Mouse (Mus musculus) limb, embryonic 14.5 days (tissue): ENCODE results near the gene Pros1. TPM values are rescaled to one million over a fixed set of nuclear protein-coding genes. Genes with fewer than 3 reads are reported as not detected.
A peak's percentile ranks its signal among the peaks of the same experiment; 100 is the strongest.

Experiments
- ATAC-seq: fragments of 200-750 bp; cut with Nextera tagmentation; 2 replicates; pipeline ENCODE4 v1.8.0; 2017; ENCODE audit warnings: low read depth, moderate number of reproducible peaks, moderate TSS enrichment; ENCODE audit not compliant: low FRiP score
- DNase-seq: peaks from one replicate; pipeline ENCODE4 v3.0.0-alpha.2; 2015; ENCODE audit warnings: low spot score
- H3K27ac ChIP-seq: fragments of 300-500 bp; sonication (generic); replicated peaks from 2 replicates; pipeline ENCODE4 v1.5.1; 2014; ENCODE audit warnings: low read depth, mild to moderate bottlenecking, low read length, moderate library complexity, mixed read lengths
- H3K27me3 ChIP-seq: fragments of 300-500 bp; sonication (generic); 2 replicates; pipeline ENCODE4 v1.6.1; 2014; ENCODE audit warnings: low read length, mixed read lengths; ENCODE audit not compliant: control insufficient read depth, insufficient read depth
- H3K36me3 ChIP-seq: fragments of 300-500 bp; sonication (generic); 2 replicates; pipeline ENCODE4 v1.6.1; 2014; ENCODE audit warnings: mild to moderate bottlenecking, low read length, moderate library complexity, mixed read lengths; ENCODE audit not compliant: control insufficient read depth, insufficient read depth
- H3K4me1 ChIP-seq: fragments of 300-500 bp; sonication (generic); 2 replicates; pipeline ENCODE4 v1.6.1; 2014; ENCODE audit warnings: antibody characterized with exemption, low read length, mixed read lengths; ENCODE audit not compliant: control insufficient read depth, insufficient read depth
- H3K4me2 ChIP-seq: fragments of 300-500 bp; sonication (generic); replicated peaks from 2 replicates; pipeline ENCODE4 v1.6.1; 2014; ENCODE audit warnings: low read depth, mild to moderate bottlenecking, low read length, moderate library complexity; ENCODE audit not compliant: severe bottlenecking
- H3K4me3 ChIP-seq: fragments of 300-500 bp; sonication (generic); replicated peaks from 2 replicates; pipeline ENCODE4 v1.5.1; 2014; ENCODE audit warnings: low read length
- H3K9ac ChIP-seq: fragments of 300-500 bp; sonication (generic); 2 replicates; pipeline ENCODE4 v1.6.1; 2014; ENCODE audit warnings: mild to moderate bottlenecking, low read depth, low read length, moderate library complexity; ENCODE audit not compliant: severe bottlenecking
- H3K9me3 ChIP-seq: fragments of 300-500 bp; sonication (generic); 2 replicates; pipeline ENCODE4 v1.6.1; 2016; ENCODE audit warnings: low read length; ENCODE audit not compliant: control insufficient read depth
- POLR2A ChIP-seq: fragments of 200-500 bp; IDR thresholded peaks from 2 replicates; pipeline ENCODE4 v1.8.0; 2012; ENCODE audit warnings: inconsistent platforms, mild to moderate bottlenecking, moderate library complexity, borderline replicate concordance; ENCODE audit not compliant: insufficient read depth, insufficient read length; ENCODE audit errors: extremely low read depth
- WGBS: fragments of 180-500 bp; shearing (Covaris S2); extraction: QIAGEN DNeasy Blood & Tissue Kit; methylation state at CpG from one replicate; pipeline ENCODE4 v1.1.7; 2014; 5-methylcytosine and 5-hydroxymethylcytosine counted together
- microRNA-seq: library from miRNA; unstranded; fragments of <30 nt; microRNA quantifications from one replicate; pipeline ENCODE4, GENCODE M21; 2016
- polyA plus RNA-seq, 2 experiments: library from polyadenylated mRNA; depleted of rRNA in 1 of 2; stranded (reverse) in 1 of 2; unstranded in 1 of 2; fragments of >200 nt; fragmentation: Nextera tagmentation in 1 of 2; extraction: Ambion mirVana in 1 of 2; gene quantifications; 2 replicates each; pipeline versions ENCODE4 v1.2.1 to v1.2.3; 2012 to 2014

The Pros1 gene
- polyA plus RNA-seq, 2 experiments, result 25.7 to 43.2 TPM

DNA sequence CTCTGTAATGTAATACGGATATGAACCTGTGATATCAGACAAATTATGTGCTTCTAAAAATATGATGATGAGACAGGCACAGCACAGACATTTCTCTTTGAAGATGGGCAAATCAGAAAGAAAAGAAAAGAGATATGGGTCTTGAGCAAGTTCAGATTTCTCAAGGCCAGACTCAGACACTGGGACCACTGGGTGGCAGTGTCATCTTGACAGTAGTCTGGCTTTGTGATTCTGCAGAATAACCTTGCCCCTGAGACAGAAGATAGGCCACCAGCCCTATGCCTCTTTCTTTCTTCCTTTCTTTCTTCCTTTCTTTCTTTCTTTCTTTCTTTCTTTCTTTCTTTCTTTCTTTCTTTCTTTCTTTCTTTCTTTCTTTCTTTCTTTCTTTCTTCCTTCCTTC is 120.8 kb downstream of the Pros1 start:
- no peak overlapping the region for H3K4me3 ChIP-seq
- H3K9me3 ChIP-seq, result no peaks in the 10 kb centered on the region
- no peak for TF ChIP-seq POLR2A
- DNase-seq (peak; percentile 56), ATAC-seq (no peak)
- H3K27ac ChIP-seq, result no peak overlapping the region
- 80% methylated on average over 1 of the region's 1 CpGs for WGBS
- H3K27me3 ChIP-seq, result no peaks in the 10 kb centered on the region
- H3K4me1 ChIP-seq, result no peaks in the 10 kb centered on the region
- H3K36me3 ChIP-seq, result no peaks in the 10 kb centered on the region
- H3K4me2 ChIP-seq, result no peak overlapping the region
- no peak overlapping the region for H3K9ac ChIP-seq

Small RNAs within 50 kb of the gene (microRNA-seq; reads per million reads assigned to microRNA genes)
- gene Gm25986, result not detected

Other genes starting within 250 kb of the Pros1 start
- 7.2 and 7.8 TPM in 2 replicates for gene Nsun3, start 67.5 kb upstream of the Pros1 start, polyA plus RNA-seq (2012; rRNA removed)
- gene Nsun3, start 67.5 kb upstream of the Pros1 start, polyA plus RNA-seq (2014; fragmentation: Nextera tagmentation; extraction: Ambion mirVana), result 8.1 and 9.9 TPM in 2 replicates
- 0.27 and 0.36 TPM in 2 replicates for gene Stx19, start 39.6 kb upstream of the Pros1 start, polyA plus RNA-seq (2012; rRNA removed)
- gene Stx19, start 39.6 kb upstream of the Pros1 start, polyA plus RNA-seq (2014; fragmentation: Nextera tagmentation; extraction: Ambion mirVana), result 1.1 and 1.3 TPM in 2 replicates
- 16.0 and 21.5 TPM in 2 replicates for gene Arl13b, start 7.3 kb upstream of the Pros1 start, polyA plus RNA-seq (2012; rRNA removed)
- 23.7 and 24.0 TPM in 2 replicates for gene Arl13b, start 7.3 kb upstream of the Pros1 start, polyA plus RNA-seq (2014; fragmentation: Nextera tagmentation; extraction: Ambion mirVana)